Comparison of ENCODE assay signal across 9 mouse cellular contexts in the genomic region with DNA sequence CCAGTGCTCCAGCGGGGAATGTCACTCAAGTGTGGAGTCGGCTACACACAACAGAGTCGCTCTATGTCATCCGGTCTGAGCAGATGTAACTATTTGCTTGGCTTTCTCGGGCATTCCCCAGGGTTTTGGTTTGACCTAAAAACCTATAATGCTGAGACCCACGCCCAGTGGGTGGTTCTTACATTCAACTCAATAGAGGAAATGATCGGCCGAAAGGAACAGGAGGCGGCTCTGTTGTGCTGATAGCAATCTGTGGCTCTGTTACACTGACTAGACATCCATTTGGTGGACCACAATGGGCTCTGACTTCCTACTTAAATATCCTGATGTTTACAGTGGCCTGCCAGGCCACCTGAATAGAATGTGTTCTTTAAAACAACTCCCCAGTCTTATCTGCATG. TPM values are rescaled to one million over a fixed set of nuclear protein-coding genes. Genes with fewer than 3 reads are reported as not detected.
DNase-seq lines count a peak whose midpoint lies in the region; ATAC-seq lines count a peak whose summit lies in the region.
"Had no signal": no experiment of that assay in that cellular context is flagged by ENCODE, and none has a peak within 500 bp of the region (broad histone marks: within the 10 kb centered on the region; RNA-seq: fewer than 3 reads in every experiment).

No protein-coding gene starts in this region.

- no peak for ATAC-seq in limb, embryonic 15.5 days (ENCODE audit: insufficient number of reproducible peaks, low FRiP score, low TSS enrichment, low read depth)
- no peak for ATAC-seq in embryonic facial prominence, embryonic 14.5 days (ENCODE audit: low read depth)
- peak; percentile 51; the same call in 1 of the 2 replicates for ATAC-seq in stomach, embryonic 16.5 days (ENCODE audit: insufficient read depth, low FRiP score)
- no peak for ATAC-seq in erythroid progenitor cell, adult 5-6 weeks (replicated peaks; ENCODE audit: low FRiP score, poor library complexity, severe bottlenecking)

- H3K36me3 ChIP-seq in limb, embryonic 15.5 days, result no peaks in the 10 kb centered on the region
- H3K36me3 ChIP-seq in limb, embryonic 10.5 days, result no peaks in the 10 kb centered on the region
- no peaks in the 10 kb centered on the region for H3K36me3 ChIP-seq in embryonic facial prominence, embryonic 14.5 days (ENCODE audit: control insufficient read depth, insufficient read depth, low read length)
- H3K36me3 ChIP-seq in stomach, embryonic 16.5 days (ENCODE audit: control insufficient read depth, insufficient read depth, low read length), result no peaks in the 10 kb centered on the region
- H3K36me3 ChIP-seq: liver, embryonic 13.5 days had no signal

- no peaks in the 10 kb centered on the region for H3K27me3 ChIP-seq in limb, embryonic 15.5 days
- no peaks in the 10 kb centered on the region for H3K27me3 ChIP-seq in limb, embryonic 10.5 days (ENCODE audit: low read depth, poor library complexity, severe bottlenecking)
- no peaks in the 10 kb centered on the region for H3K27me3 ChIP-seq in embryonic facial prominence, embryonic 14.5 days (replicated peaks; ENCODE audit: control insufficient read depth, insufficient read depth, low read length)
- H3K27me3 ChIP-seq in stomach, embryonic 16.5 days (ENCODE audit: control insufficient read depth, insufficient read depth, low read length), result no peaks in the 10 kb centered on the region
- H3K27me3 ChIP-seq: liver, embryonic 13.5 days had no signal

- 80% methylated on average over 9 of the region's 9 CpGs for WGBS in limb, embryonic 15.5 days
- WGBS in limb, embryonic 10.5 days, result 90% methylated on average over 9 of the region's 9 CpGs
- 64% methylated on average over 9 of the region's 9 CpGs for WGBS in embryonic facial prominence, embryonic 14.5 days
- 54% methylated on average over 9 of the region's 9 CpGs for WGBS in stomach, embryonic 16.5 days

- peak overlapping the region; percentile 63 for H3K27ac ChIP-seq in limb, embryonic 15.5 days
- no peak overlapping the region for H3K27ac ChIP-seq in limb, embryonic 10.5 days
- H3K27ac ChIP-seq in embryonic facial prominence, embryonic 14.5 days (replicated peaks; ENCODE audit: low read depth, low read length), result no peak overlapping the region
- peak overlapping the region; percentile 43; the same call in 1 of the 2 replicates for H3K27ac ChIP-seq in stomach, embryonic 16.5 days (ENCODE audit: low read length)
- H3K27ac ChIP-seq: liver, embryonic 13.5 days had no signal

- no peak overlapping the region for H3K4me2 ChIP-seq in limb, embryonic 15.5 days
- no peak overlapping the region for H3K4me2 ChIP-seq in embryonic facial prominence, embryonic 14.5 days (ENCODE audit: low read depth, low read length)
- peak overlapping the region; percentile 19; the same call in 1 of the 2 replicates for H3K4me2 ChIP-seq in stomach, embryonic 16.5 days (ENCODE audit: low read depth, low read length)
- H3K4me2 ChIP-seq: liver, embryonic 13.5 days had no signal

- no peaks in the 10 kb centered on the region for H3K9me3 ChIP-seq in limb, embryonic 15.5 days
- H3K9me3 ChIP-seq in limb, embryonic 10.5 days (replicated peaks), result no peaks in the 10 kb centered on the region
- H3K9me3 ChIP-seq in embryonic facial prominence, embryonic 14.5 days (ENCODE audit: control insufficient read depth, low read length), result no peaks in the 10 kb centered on the region
- H3K9me3 ChIP-seq in stomach, embryonic 16.5 days (replicated peaks; ENCODE audit: control insufficient read depth, low read length), result no peaks in the 10 kb centered on the region
- H3K9me3 ChIP-seq: liver, embryonic 13.5 days had no signal

- H3K4me3 ChIP-seq in limb, embryonic 15.5 days, result no peak overlapping the region
- no peak overlapping the region for H3K4me3 ChIP-seq in limb, embryonic 10.5 days
- H3K4me3 ChIP-seq in embryonic facial prominence, embryonic 14.5 days (ENCODE audit: low read depth, low read length), result no peak overlapping the region
- H3K4me3 ChIP-seq in stomach, embryonic 16.5 days (replicated peaks; ENCODE audit: low read length), result no peak overlapping the region; the same call in 1 of the 2 replicates
- H3K4me3 ChIP-seq: liver, embryonic 13.5 days had no signal

- no peak for DNase-seq in limb, embryonic 10.5 days (ENCODE audit: low spot score)
- DNase-seq in embryonic facial prominence, embryonic 14.5 days (ENCODE audit: low spot score), result peak; percentile 63
- DNase-seq in kidney, postnatal 14 days, result peak; percentile 29
- DNase-seq in cerebellum, postnatal 36 days, result no peak
- no peak for DNase-seq in layer of hippocampus, postnatal 36 days
- DNase-seq: liver, embryonic 13.5 days had no signal

- H3K4me1 ChIP-seq in limb, embryonic 15.5 days, result peaks cover 6% of the 10 kb centered on the region
- H3K4me1 ChIP-seq in limb, embryonic 10.5 days, result peaks cover 15% of the 10 kb centered on the region
- no peaks in the 10 kb centered on the region for H3K4me1 ChIP-seq in embryonic facial prominence, embryonic 14.5 days (ENCODE audit: control insufficient read depth, insufficient read depth, low read length)
- H3K4me1 ChIP-seq in stomach, embryonic 16.5 days (ENCODE audit: control insufficient read depth, insufficient read depth, low read length), result no peaks in the 10 kb centered on the region; the same call in 1 of the 2 replicates

- H3K9ac ChIP-seq in limb, embryonic 15.5 days, result no peak overlapping the region
- no peak overlapping the region for H3K9ac ChIP-seq in embryonic facial prominence, embryonic 14.5 days (ENCODE audit: low read depth, low read length)
- H3K9ac ChIP-seq in stomach, embryonic 16.5 days (ENCODE audit: low read length), result peak overlapping the region; percentile 16; the same call in 1 of the 2 replicates
- H3K9ac ChIP-seq: liver, embryonic 13.5 days had no signal

RNA-seq across cellular contexts. Expression of a gene that starts 4.4 kb away (rescaled TPM):
- polyA plus RNA-seq in limb, embryonic 15.5 days (2015; fragmentation: Nextera tagmentation; extraction: Ambion mirVana), result 1.0 and 1.4 TPM in 2 replicates
- 0.78 and 1.1 TPM in 2 replicates for polyA plus RNA-seq in limb, embryonic 10.5 days (2016; fragmentation: Nextera tagmentation; extraction: Ambion mirVana)
- polyA plus RNA-seq in embryonic facial prominence, embryonic 14.5 days (2014; fragmentation: Nextera tagmentation; extraction: Ambion mirVana), result 1.1 and 1.4 TPM in 2 replicates
- polyA plus RNA-seq in stomach, embryonic 16.5 days (2015; fragmentation: Nextera tagmentation; extraction: Ambion mirVana), result 0.71 and 1.2 TPM in 2 replicates
- total RNA-seq in layer of hippocampus, postnatal 36 days (2021), result under 1 TPM; 0.51 to 0.70 TPM
- not detected in 2 replicates for total RNA-seq in erythroid progenitor cell, adult 5-6 weeks (2015; ENCODE audit: low replicate concordance)
- total RNA-seq in erythroid progenitor cell, adult 5-6 weeks (2017; ENCODE audit: low replicate concordance), result not detected in 2 replicates
- polyA plus RNA-seq: liver, embryonic 13.5 days had no signal

Comparison
In these comparisons a context has a peak if more than half of its experiments do, and no peak if none do; other contexts are left out.
1. H3K27ac ChIP-seq: peak in limb, embryonic 15.5 days (single experiment) and stomach, embryonic 16.5 days (single experiment); none in limb, embryonic 10.5 days (single experiment) and embryonic facial prominence, embryonic 14.5 days (single experiment).
2. DNase-seq: peak in embryonic facial prominence, embryonic 14.5 days (single experiment) and kidney, postnatal 14 days (single experiment); none in limb, embryonic 10.5 days (single experiment), cerebellum, postnatal 36 days (0 of 2) and layer of hippocampus, postnatal 36 days (0 of 2).